Mouse (Mus musculus) heart, embryonic 13.5 days (tissue): ENCODE measurements around the gene Cyth3. TPM values are rescaled to one million over a fixed set of nuclear protein-coding genes. Genes with fewer than 3 reads are reported as not detected.

Experiments
- ATAC-seq: fragments of 200-750 bp; cut with Nextera tagmentation; 2 replicates; pipeline ENCODE4 v1.8.0; 2017; ENCODE audit warnings: moderate TSS enrichment; ENCODE audit not compliant: insufficient number of reproducible peaks, low FRiP score, low TSS enrichment; ENCODE audit errors: extremely low read depth
- H3K27ac ChIP-seq: fragments of 300-500 bp; sonication (generic); replicated peaks from 2 replicates; pipeline ENCODE4 v1.5.1; 2015; ENCODE audit warnings: moderate library complexity, mild to moderate bottlenecking, inconsistent platforms
- H3K27me3 ChIP-seq: fragments of 300-500 bp; sonication (generic); replicated peaks from 2 replicates; pipeline ENCODE4 v1.6.1; 2015; ENCODE audit warnings: mild to moderate bottlenecking, inconsistent platforms
- H3K36me3 ChIP-seq: fragments of 300-500 bp; sonication (generic); 2 replicates; pipeline ENCODE4 v1.6.1; 2015; ENCODE audit warnings: mild to moderate bottlenecking, inconsistent platforms
- H3K4me1 ChIP-seq: fragments of 300-500 bp; sonication (generic); 2 replicates; pipeline ENCODE4 v1.6.1; 2015; ENCODE audit warnings: inconsistent platforms
- H3K4me2 ChIP-seq: fragments of 300-500 bp; sonication (generic); 2 replicates; pipeline ENCODE4 v1.6.1; 2015; ENCODE audit warnings: inconsistent platforms, mild to moderate bottlenecking, moderate library complexity
- H3K4me3 ChIP-seq: fragments of 300-500 bp; sonication (generic); 2 replicates; pipeline ENCODE4 v1.5.1; 2015; ENCODE audit warnings: moderate library complexity, mild to moderate bottlenecking, inconsistent platforms
- H3K9ac ChIP-seq: fragments of 300-500 bp; sonication (generic); 2 replicates; pipeline ENCODE4 v1.6.1; 2015; ENCODE audit warnings: inconsistent platforms, mild to moderate bottlenecking, moderate library complexity
- H3K9me3 ChIP-seq: fragments of 300-500 bp; sonication (generic); 2 replicates; pipeline ENCODE4 v1.6.1; 2016; ENCODE audit warnings: inconsistent platforms
- WGBS: fragments of 180-500 bp; shearing (Covaris S2); methylation state at CpG from one replicate; pipeline ENCODE4 v1.1.7; 2015; ENCODE audit warnings: mixed read lengths; 5-methylcytosine and 5-hydroxymethylcytosine counted together
- polyA plus RNA-seq: library from polyadenylated mRNA; unstranded; fragments of >200 nt; fragmentation: Nextera tagmentation; extraction: Ambion mirVana; gene quantifications from 2 replicates; pipeline ENCODE4 v1.2.1, GENCODE M21; 2015

Gene Cyth3
- polyA plus RNA-seq, 1 experiment from 2014 or later: 36.8 TPM

DNA sequence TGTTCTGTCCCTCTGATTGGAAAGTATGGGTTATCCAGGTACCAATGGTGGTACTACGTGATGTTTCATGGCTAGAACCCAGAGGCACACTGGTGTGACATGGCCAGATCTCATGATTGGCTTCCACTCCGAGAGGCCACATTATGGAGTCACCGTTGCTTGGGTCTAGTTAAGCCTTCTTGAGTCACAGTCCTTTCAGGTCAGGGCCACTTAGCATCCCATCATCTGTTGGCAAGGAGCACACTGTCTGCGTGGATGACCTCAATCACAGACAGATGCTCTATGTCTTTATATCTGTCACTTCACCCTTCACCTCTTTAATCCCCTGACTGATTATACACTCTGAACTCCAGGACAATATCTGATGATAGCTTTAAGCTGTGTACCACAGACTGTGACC is 6.1 kb upstream of the Cyth3 start:
- WGBS: 77% methylated on average over 4 of the region's 4 CpGs
- Histone ChIP-seq H3K4me2 (no peak overlapping the region), H3K9me3 (no peaks in the 10 kb centered on the region), H3K36me3 (no peaks in the 10 kb centered on the region), H3K9ac (no peak overlapping the region), H3K4me1 (peaks cover 34% of the 10 kb centered on the region), H3K27ac (no peak overlapping the region), H3K4me3 (no peak overlapping the region), H3K27me3 (no peaks in the 10 kb centered on the region)
- ATAC-seq: no peak

DNA sequence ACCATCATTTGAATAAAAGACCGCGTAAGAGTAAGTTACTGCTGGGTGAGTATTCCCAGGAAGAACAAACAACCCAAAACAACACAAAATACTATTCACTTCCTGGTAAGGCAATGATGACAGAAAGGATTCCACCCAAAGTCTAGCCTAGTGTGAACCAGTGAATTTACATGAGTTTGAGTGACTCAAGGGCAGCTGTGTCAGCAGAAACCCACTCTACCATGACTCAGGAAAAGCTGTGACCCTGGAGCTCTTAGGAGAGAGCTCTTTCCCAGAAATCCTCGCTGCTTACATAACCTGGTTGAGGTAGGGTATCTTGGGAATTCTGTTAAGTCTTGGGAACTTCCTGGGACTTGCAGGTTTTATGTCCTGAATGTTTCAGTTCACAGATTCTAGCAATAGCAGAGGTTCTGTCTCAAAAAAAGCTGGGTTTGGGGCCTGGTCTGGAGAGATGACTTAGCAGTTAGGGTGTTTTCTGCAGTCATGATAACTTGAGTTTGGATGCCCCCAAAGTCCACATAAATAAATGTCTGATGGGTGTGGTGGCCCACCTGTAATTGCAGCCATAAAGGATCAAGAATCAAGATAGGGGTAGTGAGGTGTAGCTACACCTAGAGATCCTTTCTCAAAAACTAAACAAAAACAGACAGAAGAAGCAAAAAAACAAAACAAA is 5.5 kb upstream of the Cyth3 start:
- no peak overlapping the region for H3K4me2 ChIP-seq
- H3K27ac ChIP-seq: no peak overlapping the region; the same call in 1 of the 2 replicates
- H3K4me1 ChIP-seq: peaks cover 40% of the 10 kb centered on the region
- 91% methylated on average over 3 of the region's 3 CpGs for WGBS
- no peak for ATAC-seq
- no peak overlapping the region for H3K9ac ChIP-seq
- H3K4me3 ChIP-seq: no peak overlapping the region
- no peaks in the 10 kb centered on the region for H3K27me3 ChIP-seq
- no peaks in the 10 kb centered on the region for H3K36me3 ChIP-seq
- no peaks in the 10 kb centered on the region for H3K9me3 ChIP-seq

- Histone ChIP-seq H3K9ac (no peak overlapping the region), H3K27me3 (no peaks in the 10 kb centered on the region), H3K4me2 (peak overlapping the region; percentile 18; the same call in 1 of the 2 replicates), H3K4me3 (no peak overlapping the region), H3K27ac (peak overlapping the region; percentile 73), H3K36me3 (no peaks in the 10 kb centered on the region), H3K4me1 (peaks cover 44% of the 10 kb centered on the region), H3K9me3 (no peaks in the 10 kb centered on the region)
- ATAC-seq: no peak
- WGBS: 29% methylated on average over 10 of the region's 10 CpGs
These were observed 4.6 kb upstream of the Cyth3 start for GRCm38 (mm10) chr5:143617487-143618209.

- H3K9ac ChIP-seq: no peak overlapping the region
- no peak for ATAC-seq
- no peaks in the 10 kb centered on the region for H3K27me3 ChIP-seq
- H3K4me3 ChIP-seq: no peak overlapping the region
- no peak overlapping the region for H3K4me2 ChIP-seq
- 46% methylated on average over 7 of the region's 7 CpGs for WGBS
- H3K9me3 ChIP-seq: no peaks in the 10 kb centered on the region
- peaks cover 52% of the 10 kb centered on the region for H3K4me1 ChIP-seq
- peak overlapping the region; percentile 73 for H3K27ac ChIP-seq
- no peaks in the 10 kb centered on the region for H3K36me3 ChIP-seq
These were observed 3.7 kb upstream of the Cyth3 start for GRCm38 (mm10) chr5:143618585-143618984.

DNA sequence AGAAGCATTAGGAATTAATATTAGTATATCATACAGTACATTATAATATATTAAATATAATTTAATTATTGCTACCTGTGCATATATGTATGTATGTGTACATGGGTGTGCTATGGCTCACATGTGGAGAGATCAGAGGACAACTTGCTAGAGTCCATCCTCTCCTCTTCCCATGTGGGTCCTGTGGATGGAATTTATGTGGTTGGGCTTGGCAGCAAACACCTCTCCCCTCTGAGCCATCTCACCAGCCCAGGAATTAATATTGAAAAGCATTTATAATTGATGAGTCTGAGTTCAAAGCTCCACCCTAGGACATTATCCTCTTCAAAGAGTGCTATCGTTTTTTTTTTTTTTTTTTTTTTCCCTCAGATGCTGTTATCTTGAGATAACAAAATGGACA is 2.1 kb upstream of the Cyth3 start:
- no peak for ATAC-seq
- H3K4me2 ChIP-seq: no peak overlapping the region
- no peaks in the 10 kb centered on the region for H3K27me3 ChIP-seq
- H3K4me1 ChIP-seq: peaks cover 66% of the 10 kb centered on the region
- WGBS: 7% methylated on average over 1 of the region's 1 CpGs
- H3K36me3 ChIP-seq: no peaks in the 10 kb centered on the region
- H3K9ac ChIP-seq: no peak overlapping the region
- H3K27ac ChIP-seq: no peak overlapping the region
- H3K9me3 ChIP-seq: no peaks in the 10 kb centered on the region
- no peak overlapping the region for H3K4me3 ChIP-seq

DNA sequence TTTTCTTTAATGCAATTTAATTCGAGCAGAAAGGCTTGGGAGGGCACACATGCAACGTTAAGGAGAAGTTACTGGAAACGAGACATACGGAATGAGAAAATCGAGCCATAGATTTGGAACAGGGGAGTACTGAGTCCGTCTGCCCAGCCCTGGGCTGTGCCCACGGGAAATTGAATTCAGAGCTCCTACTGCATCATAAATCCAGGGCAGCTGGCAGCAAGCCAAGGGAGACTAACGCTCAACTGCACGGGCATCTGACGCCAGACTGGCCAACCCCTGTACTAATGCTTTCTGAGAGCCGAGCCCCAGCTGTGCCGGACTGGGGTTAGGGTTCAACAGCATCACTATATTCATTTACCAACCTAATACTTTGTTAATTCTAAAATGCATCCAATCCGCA is 1.3 kb upstream of the Cyth3 start:
- peaks cover 73% of the 10 kb centered on the region for H3K4me1 ChIP-seq
- no peak overlapping the region for H3K27ac ChIP-seq
- H3K9me3 ChIP-seq: no peaks in the 10 kb centered on the region
- H3K9ac ChIP-seq: no peak overlapping the region
- H3K4me2 ChIP-seq: no peak overlapping the region
- 44% methylated on average over 13 of the region's 13 CpGs for WGBS
- no peak overlapping the region for H3K4me3 ChIP-seq
- ATAC-seq: no peak
- no peaks in the 10 kb centered on the region for H3K27me3 ChIP-seq
- no peaks in the 10 kb centered on the region for H3K36me3 ChIP-seq

- WGBS: under 1% methylated on average over 47 of the region's 48 CpGs
- Histone ChIP-seq H3K9ac (peak overlapping the region; percentile 95), H3K27ac (peak overlapping the region; percentile 86), H3K4me2 (peak overlapping the region; percentile 89), H3K4me3 (peak overlapping the region; percentile 85), H3K27me3 (no peaks in the 10 kb centered on the region), H3K36me3 (no peaks in the 10 kb centered on the region), H3K9me3 (no peaks in the 10 kb centered on the region), H3K4me1 (peaks cover 74% of the 10 kb centered on the region)
- ATAC-seq: peak; percentile 75
These were observed 440 bp downstream of the Cyth3 start for GRCm38 (mm10) chr5:143622623-143623150.

DNA sequence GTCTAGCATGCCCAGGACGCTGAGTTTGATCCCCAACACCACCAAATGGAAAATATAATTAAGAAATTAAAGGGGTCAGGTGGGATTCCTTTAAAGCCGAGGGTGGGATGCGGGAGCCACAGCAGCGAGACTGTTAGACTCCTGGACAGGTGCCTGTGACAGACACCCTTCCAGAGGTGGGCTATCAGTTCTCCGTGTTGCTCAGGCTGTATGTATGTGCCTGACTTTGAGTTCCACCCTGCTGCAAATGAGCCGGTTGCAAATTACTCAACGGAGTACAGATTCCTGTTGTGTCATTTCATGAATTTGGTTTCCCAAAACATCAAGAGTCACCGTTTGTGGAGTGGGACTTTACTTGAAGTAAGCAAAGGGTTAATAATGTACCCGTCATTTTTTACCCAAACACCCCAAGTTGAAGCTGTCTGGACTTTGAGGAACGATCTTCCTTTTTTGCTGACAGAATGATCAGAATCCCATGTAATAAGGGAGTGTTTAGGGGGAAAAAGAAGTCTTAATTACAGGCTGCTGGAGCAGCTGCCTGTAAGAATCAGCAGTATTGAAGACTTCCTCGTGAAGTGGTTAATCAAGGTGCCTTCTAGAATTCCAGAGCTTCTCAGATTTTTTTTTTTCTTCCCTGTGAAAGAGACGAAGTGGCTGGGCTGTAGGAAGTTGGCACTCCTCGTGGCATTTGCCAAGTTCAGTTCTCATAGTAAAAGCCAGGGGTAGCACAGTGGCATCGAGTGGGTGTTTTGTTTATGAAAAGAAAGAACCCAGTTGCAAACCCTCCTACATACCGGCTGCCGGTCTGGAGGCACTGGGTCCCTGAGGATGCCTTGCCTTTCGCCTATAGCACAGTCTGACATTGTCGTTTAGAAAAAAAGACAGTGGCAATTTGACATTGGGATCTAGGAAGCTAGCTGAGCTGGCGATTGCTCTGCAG is 1.4 kb downstream of the Cyth3 start:
- peak overlapping the region; percentile 95 for H3K9ac ChIP-seq
- H3K9me3 ChIP-seq: no peaks in the 10 kb centered on the region
- H3K4me3 ChIP-seq: peak overlapping the region; percentile 85
- H3K4me2 ChIP-seq: peak overlapping the region; percentile 89
- no peaks in the 10 kb centered on the region for H3K27me3 ChIP-seq
- WGBS: 52% methylated on average over 19 of the region's 19 CpGs
- no peak for ATAC-seq
- H3K4me1 ChIP-seq: peaks cover 64% of the 10 kb centered on the region
- H3K36me3 ChIP-seq: peaks cover 3% of the 10 kb centered on the region; the same call in 1 of the 2 replicates
- peak overlapping the region; percentile 86 for H3K27ac ChIP-seq

- Histone ChIP-seq H3K9ac (no peak overlapping the region), H3K27me3 (no peaks in the 10 kb centered on the region), H3K4me1 (peaks cover 59% of the 10 kb centered on the region), H3K36me3 (peaks cover 4% of the 10 kb centered on the region; the same call in 1 of the 2 replicates), H3K9me3 (no peaks in the 10 kb centered on the region), H3K4me2 (peak overlapping the region; percentile 89), H3K27ac (no peak overlapping the region), H3K4me3 (peak overlapping the region; percentile 85)
- WGBS: 78% methylated on average over 3 of the region's 3 CpGs
- ATAC-seq: no peak
These were observed 2.2 kb downstream of the Cyth3 start for GRCm38 (mm10) chr5:143624449-143624848.

DNA sequence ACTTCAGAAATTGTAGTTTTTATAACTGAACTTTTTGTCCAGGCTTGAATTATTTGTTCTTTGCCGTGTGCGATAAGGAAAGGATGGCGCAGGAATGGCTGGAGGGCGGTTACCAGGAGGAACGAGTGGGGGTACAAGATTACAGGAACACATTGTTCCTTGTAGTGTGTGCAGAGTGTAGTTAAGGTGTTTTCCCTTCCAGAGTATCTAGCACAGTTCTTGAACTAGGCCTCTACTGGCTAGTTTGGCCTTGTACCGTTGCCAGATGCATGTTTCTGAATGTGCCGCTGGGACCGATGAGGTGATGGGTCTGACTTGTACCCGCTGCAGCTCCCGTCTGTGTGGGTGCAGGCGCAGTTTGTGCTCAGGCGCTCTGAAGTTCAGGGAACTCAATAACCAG is 3.2 kb downstream of the Cyth3 start:
- Histone ChIP-seq H3K36me3 (peaks cover 4% of the 10 kb centered on the region; the same call in 1 of the 2 replicates), H3K27me3 (no peaks in the 10 kb centered on the region), H3K4me3 (peak overlapping the region; percentile 21), H3K9me3 (peaks cover 4% of the 10 kb centered on the region; the same call in 1 of the 2 replicates), H3K9ac (peak overlapping the region; percentile 55), H3K27ac (peak overlapping the region; percentile 34), H3K4me2 (peak overlapping the region; percentile 52), H3K4me1 (peaks cover 55% of the 10 kb centered on the region)
- WGBS: 63% methylated on average over 12 of the region's 12 CpGs
- ATAC-seq: no peak
